Mouse (Mus musculus): ENCODE data around the gene Camk2g. TPM values are rescaled to one million over a fixed set of nuclear protein-coding genes. Genes with fewer than 3 reads are reported as not detected.

The Camk2g gene
- 100 to 1,000 TPM; 186 to 188 TPM for total RNA-seq (2021)
- long read RNA-seq, experiment 1, transcript Camk2g-202 (20 exons, 3,604 nt): major isoform, 7 of 65 reads
- long read RNA-seq, experiment 1, partial matches to known transcripts: 9 of 65 reads
- long read RNA-seq, experiment 1, other reads (novel, unspliced or antisense): 44 of 65 reads
- long read RNA-seq, experiment 2, partial matches to known transcripts: 8 of 73 reads
- long read RNA-seq, experiment 2, other reads (novel, unspliced or antisense): 60 of 73 reads

DNA sequence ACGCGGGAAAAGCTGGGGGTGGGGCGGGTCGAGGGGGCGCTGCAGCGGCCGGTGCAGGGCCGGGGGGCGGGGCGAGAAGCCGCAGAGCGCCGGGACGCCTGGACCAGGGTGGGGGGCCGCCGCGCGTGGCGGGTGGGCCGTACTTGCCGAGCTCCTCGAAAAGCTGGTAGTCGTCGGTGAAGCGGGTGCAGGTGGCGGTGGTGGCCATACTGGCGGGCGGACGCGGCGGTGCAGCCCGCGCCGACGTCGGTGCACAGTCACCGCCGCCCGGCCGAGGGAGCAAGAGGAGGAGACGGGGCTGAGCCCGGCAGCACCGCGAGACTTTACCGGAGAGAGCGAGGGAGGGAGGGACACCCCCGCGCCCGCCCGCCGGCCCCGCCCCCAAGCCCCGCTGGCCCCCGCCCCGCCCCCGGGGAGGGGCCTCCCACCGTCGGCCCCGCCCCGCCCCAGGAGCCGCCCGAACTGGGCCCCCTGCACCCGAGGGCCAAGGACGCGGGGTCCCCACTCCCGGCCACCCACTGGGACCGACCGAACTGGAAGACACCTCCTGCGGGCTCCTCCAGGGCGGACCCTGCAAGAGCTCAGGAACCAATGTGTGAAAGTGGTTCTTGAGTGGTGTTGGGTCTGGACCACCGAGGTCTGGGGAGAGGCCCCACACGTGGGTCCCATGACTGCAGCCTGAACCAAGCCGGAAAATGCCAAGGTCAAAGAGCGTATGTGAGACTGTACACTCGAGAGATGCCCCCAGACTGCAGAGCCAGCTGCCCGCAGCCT, at the start of gene Camk2g:
Gene Camk2g, minus strand, starts transcription at position 331 of the 774 bp plus-strand sequence.
- peak in 1 of 2 experiments; percentile 66 for DNase-seq (ENCODE audit: low spot score in 2 of 2)

DNA sequence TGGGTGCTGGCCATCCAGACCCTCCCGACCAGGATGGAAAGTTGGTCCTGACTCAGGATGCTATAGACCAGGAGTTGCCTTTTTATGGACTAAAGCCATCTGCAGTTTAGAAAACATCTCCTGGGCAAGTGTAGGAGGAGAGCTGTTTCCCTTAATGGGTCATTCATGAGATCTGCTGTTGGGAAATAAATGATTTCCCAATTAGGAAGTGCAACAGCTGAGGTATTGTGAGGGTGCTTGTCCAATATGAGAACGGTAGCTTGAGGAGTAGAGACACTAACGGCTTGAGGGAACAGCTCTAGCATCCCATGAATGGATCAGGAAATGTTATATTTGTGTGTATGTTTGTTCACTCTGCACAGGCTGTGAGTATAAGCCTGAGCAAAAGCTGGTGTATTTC, 48.7 kb upstream of the Camk2g start:
- no peak for DNase-seq (ENCODE audit: low spot score in 2 of 2)

DNA sequence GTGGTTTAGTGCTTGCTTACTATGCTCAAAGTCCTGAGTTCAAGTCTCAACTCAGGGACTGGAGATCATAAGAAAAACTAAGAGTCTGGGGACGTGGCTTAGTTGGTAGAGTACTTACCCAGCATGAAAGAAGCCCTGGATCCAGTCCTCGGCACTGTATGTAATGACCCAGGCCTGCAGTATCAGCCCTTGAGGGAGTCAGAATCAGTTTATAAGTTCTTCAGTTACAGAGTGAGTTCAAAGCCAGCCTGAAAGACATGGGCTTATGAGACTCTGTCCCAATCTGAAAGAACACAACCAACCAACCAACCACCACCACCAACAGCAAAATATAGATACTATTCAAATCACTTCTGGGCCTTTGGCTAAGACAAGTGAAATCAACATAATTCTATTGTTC, 47.6 kb upstream of the Camk2g start:
- DNase-seq (ENCODE audit: low spot score in 2 of 2): no peak

DNA sequence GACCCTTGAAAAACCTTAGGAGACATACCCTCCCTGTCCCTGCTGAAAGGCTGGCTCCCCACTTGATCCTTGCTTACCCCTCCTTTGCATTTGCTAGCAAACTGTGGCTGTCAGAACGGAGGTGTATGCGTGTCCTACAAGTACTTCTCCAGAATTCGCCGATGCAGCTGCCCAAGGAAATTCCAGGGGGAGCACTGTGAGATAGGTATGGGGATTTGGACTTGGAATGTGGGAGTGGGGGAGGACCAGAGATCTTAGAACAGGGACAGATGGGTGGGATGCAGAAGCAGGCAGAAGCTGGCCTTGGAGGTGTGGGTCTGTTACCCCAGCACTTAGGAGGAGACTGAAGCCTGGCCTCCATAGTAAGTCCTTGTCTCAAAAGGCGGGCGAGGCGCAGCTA, 43.8 kb upstream of the Camk2g start:
- DNase-seq (ENCODE audit: low spot score in 2 of 2): no peak

DNA sequence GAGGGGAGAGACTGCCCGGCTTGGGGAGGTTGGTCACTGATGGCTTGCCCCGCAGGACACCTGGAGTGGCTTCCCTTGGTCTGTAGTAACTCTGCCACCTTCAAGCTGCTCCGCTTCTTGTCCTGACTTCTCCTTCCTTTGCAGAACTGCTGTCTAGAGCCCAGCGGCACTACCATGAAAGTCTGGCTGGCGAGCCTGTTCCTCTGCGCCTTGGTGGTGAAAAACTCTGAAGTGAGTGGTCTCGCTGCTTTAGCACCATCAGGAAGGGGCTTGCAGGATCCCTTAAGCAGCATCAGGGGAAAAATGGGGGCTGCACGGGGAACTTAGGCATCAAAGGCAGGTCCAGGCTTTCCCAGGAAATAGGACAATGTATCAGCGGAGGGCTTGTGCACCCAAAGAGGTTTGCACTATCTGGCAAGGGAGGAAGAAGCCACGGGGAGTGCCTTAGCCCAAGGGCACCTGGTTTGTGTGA, 43.1 kb upstream of the Camk2g start:
- DNase-seq (ENCODE audit: low spot score in 2 of 2): no peak

DNA sequence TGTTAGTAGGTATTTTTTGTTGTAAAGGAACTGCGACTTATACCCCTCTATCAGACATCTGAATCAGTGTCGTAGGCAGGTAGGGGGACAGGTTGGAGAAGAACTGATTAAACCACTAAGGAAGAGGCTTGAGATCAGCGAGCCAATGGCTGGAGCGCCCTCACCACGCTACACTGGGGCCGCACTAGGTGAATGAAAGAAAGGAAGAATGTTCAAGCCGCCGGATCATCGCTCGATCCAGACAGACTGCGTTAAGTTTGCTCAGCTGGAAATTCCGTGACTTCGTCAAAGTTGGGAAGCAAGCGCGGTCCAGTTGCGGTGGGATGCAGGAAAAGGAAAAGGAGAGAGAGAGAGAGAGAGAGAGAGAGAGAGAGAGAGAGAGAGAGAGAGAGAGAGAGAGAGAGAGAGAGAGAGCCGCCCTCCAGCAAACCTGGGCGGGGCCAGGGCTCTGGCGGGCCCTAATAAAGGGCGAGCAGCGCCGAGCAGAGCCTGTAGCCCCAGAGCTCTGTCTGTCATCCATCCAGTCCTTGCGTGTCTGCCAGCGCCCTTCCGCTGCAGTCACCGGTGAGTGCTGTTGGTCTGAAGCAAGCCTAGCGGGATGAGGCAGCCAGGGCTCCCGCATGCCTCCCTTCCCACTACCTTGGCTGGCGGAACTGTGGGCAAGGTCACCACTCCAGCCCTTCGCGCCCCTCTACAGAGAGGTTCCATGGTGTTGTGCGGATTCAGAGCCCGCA, 42.5 kb upstream of the Camk2g start, which contains the start of gene Plau:
Gene Plau, plus strand, starts transcription at position 490 of the 734 bp plus-strand sequence.
- peak; percentile 24 to 30 for DNase-seq (ENCODE audit: low spot score in 2 of 2)

DNA sequence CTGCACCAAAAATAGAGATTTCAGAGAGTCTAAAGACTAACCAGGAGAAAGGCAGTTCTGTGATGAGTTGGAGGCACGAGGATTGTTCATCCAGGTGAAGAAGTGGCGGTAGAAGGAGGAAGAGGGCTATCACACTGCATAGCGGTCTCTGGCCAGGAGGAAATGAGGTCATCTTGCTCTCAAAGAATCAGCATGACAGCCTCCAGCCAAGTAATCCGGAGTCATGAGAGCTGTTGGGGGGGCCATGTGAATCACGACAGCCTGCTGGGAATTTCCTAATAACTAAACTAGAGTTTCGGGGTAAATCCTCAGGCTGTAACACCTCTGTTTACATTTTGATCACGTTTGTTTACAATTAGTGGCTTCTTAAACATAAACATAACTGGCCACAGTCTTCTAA, 40.2 kb upstream of the Camk2g start:
- DNase-seq (ENCODE audit: low spot score in 2 of 2): no peak

DNA sequence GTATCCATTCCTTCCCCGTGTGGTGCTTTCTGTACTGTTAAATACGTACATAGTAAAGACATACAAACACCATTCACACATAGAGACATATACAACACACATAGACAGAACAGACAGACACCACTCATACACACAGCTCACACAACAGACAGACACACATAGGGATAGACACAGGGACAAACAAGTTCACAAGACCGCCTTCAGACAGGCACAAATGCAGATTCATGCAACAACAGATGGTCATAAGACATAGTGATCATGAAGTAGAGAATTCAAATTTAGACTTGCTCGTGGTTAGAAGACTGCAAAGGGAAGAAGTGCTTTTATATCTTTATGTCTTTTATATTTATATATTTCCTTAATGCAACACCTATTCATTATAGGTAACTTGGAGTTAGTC, 39.6 kb upstream of the Camk2g start:
- DNase-seq (ENCODE audit: low spot score in 2 of 2): no peak

DNA sequence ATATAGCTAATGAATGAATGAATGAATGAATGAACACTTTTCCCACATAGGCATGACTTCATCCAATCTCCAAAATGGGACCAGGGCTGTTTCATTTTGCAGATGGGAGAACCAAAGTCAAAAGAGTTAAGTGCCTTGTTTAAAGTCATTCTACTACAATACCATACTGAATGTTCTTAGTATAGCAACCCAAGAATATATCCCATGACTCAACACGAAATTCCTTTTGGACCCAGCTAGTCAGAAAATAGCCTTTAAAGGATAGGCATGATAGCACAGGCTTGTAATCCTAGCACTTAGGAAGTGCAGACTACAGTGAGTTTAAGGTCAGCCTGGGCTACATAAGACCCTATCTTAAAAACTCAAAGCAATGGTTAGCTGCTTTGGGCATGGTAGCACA, 38.0 kb upstream of the Camk2g start:
- no peak for DNase-seq (ENCODE audit: low spot score in 2 of 2)

DNA sequence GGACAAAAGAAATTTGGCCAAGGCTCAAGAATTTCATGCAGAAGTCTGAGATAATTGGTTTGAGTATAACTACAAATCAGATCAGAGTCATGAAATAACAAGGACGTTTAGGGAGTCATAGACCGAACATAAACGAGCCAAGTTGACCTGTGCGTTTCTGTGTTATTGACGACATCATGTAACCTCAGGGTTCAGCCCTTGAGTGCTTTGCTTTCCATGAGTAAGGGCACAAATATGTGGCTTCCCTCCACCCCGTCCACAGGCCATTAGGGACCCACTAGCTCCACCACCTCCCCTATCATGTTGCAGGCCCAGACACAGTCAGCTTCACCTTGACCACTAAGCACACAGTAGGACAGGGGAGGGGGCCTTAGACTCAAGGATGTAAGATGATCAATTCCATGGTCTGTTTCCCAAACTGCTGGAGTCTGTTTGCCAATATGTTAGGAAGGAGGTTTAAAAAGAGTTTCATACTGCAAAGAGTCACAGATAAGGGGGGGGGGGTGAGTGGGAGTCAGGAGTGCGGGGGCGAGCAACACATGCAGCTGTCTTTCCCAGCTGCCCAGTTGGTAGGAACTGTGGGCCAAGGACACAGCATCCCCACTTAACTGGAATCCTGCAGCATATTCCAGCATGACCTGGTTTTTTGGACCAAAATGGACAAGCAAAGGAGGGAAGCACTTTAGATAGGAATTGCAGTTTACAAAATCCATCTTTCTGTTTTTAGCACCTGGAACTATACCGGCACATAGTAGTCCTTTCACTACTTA, 37.4 kb upstream of the Camk2g start:
- no peak for DNase-seq (ENCODE audit: low spot score in 2 of 2)

DNA sequence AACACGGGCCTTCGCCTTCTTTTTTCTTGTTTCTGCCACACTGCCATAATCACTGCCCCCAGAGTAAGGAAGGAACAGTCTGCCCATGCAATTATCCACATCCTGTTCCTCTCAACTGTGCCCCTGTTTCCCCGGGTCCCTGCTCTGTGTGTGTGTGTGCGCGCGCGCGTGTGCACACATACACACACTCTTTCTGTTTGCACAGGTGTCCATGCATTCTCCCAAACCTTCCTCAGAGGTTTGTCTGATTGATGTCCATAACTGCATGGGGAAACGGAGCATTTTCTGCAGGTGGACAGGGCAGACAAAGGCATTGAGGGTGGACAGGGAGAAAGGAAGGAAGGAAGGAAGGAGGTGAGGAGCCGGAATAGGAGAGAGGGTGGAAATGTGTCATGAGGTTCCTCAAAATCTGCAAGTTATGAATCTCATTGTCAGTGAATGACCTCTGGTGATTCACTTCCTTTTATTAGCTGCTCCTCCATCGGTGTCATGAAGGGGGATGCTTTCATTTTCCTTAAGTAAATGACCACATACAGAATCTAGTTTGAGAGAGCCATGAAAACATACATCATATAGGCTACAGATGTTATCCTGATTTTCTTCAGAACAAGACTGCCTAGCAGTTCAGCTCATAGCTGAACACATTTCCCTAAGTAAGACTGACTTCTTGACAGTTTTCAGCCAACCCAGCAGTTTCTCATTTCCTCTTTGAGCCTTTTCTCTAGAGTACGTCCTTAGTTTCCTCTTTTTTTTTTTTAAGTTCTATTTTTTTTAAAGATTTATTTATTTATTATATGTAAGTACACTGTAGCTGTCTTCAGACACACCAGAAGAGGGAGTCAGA, 35.9 kb upstream of the Camk2g start:
- no peak for DNase-seq (ENCODE audit: low spot score in 2 of 2)

DNA sequence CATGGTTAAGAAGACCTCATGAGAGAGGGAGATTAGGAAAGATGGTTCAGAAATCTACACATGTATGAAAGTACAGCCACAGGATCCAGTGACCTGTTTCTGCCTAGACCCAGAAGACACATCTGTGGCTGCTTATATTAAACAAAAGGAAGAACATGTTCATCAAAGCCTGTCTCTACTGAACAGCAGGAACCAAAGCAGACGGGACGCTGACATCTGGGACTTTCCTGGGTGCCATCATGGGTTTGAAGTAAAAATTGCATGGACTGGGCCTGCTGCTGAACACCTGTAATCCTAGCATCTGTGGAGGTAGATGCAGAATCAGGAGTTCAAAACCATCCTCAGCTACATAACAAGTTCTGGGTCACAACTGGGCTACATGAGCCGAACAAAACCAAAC, 34.6 kb upstream of the Camk2g start:
- DNase-seq (ENCODE audit: low spot score in 2 of 2): no peak

DNA sequence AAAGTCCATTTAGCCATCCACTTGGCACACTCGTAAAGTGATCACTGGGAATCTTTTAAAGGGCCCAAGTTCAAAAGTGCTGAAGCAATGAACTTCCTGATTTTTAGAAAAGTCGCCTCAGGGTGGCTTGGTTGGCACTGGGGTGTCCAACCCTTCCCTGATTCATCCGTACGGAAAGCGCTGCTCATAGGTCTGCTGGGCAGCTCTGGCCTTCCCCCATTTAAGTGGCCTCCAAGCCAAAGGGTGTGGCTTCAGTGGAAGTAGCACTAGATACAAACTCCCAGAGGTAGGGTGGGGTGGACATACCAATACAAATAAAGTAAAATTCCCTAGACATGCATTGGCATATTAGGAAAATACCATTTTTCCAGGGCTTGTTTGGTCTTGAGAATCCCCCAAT, 33.6 kb upstream of the Camk2g start:
- no peak for DNase-seq (ENCODE audit: low spot score in 2 of 2)

DNA sequence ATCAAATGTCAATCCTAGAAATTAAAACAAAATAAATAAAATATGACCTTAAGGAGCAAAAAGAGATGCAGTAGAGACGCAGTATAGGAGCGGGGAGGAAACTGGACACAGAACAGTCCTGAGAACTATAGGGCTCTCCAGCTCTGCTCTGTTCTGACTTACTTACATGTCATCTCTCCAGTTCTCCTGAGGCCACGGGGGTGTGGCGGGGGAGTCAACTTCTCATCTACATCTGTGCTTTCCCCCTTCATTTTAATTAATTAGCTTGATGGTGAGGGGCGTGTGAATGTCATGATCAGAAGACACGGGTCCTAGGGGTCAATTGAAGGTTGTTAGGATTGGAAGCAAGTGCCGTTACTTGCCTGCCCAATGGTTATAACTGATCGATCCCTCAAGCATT, 33.2 kb upstream of the Camk2g start:
- no peak for DNase-seq (ENCODE audit: low spot score in 2 of 2)

DNA sequence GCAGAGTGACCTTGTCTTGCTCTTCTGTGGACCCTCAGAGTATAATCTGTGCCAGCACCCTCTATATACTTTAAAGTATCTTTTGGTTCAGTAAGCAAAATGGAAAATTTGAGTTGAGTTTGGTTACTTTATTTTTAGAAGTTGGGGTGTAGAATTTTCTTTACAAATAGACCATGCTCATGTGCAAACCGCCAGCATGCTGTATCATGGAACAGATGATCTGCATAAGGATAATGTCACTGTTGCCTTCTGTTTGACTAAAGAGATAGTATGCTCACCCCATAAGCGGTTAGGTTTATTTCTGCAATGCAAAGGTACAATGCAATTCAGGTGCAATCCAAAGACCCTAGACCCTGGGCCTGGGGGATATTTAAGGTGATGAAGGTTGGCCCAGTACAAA, 31.6 kb upstream of the Camk2g start:
- DNase-seq (ENCODE audit: low spot score in 2 of 2): peak in 1 of 2 experiments; percentile 56

DNA sequence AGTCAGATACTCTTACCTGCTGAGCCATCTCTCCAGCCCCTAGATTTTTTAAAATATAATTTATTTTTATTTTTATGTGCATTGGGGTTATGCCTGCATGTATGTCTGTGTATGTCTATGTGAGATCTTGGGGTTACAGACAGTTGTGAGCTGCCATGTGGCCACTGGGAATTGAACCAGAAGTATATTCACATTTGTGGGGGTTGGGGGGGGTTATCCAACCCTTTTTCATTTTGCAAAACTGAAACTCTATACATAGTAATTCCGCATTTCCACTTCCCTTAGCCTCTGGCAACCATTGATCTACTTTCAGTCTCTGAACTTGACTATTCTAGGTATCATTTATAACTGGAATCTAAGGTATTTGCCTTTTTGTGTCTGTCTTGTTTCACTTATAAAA, 30.6 kb upstream of the Camk2g start:
- DNase-seq (ENCODE audit: low spot score in 2 of 2): no peak

DNA sequence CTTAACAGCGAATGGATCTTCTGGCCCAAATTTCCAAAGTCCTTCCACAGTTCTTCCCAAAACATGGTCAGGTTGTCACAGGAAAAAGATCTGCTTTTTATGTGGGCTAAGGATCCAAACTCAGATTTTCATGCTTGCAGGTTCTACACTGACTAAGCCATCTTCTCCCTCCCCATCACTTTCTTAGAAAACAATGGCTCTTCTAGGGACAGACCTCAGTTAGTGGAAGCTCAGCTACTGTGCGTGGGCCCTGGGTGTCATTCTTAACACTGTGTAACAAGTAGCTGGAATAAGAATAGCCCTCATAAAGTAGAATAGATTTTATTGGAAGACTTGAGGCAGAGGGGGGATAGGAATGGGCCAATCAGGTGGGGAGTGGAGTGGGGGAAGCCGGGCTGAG, 21.6 kb upstream of the Camk2g start:
- no peak for DNase-seq (ENCODE audit: low spot score in 2 of 2)

DNA sequence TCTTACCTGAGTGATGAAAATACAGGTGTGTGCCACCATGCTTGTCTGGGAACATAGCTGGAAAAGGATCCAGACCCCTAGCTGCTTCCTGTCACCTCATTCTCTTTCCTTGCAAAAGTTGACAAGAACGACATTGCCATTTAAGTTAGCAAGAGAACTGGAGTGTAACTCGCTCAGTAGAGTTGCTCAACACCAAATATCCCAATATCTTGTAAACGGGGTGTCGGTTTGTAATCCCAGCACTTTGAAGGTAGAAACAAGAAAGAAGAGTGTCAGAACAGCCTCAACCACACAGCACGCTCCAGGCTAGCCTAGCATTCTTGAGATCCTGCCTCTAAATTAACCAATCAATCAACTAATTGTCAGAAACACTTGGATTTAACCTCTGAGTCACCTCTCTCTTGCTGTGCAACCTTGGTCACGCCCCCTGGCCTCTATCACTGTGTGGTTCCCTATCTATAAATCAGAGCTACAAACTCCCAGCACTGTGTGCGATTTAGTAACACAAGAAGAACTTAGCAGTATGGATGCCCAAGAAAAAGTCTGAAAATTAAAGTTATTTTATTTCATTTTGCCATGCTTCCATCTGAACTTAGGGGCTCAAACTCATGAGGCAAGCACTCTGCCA, 18.0 kb upstream of the Camk2g start:
- no peak for DNase-seq (ENCODE audit: low spot score in 2 of 2)

DNA sequence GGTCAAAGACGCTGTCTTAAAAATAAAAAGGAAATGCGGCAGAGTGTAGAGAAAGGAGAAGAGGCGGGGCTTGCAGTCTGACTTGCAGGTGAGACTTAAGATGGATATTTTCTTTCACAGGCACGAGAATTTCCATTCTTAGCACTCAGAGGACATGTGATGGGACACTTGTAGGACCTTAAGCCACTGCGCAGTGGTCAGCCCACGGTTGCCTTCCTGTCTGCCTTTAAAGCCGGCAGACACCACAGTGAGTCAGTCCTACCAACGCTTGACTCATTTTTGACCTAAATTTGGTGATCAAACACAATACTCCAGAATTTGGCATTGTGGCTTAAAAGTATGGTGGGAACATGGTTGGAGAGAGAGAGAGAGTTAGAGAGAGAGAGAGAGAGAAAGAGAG, 17.3 kb upstream of the Camk2g start:
- DNase-seq (ENCODE audit: low spot score in 2 of 2): no peak

DNA sequence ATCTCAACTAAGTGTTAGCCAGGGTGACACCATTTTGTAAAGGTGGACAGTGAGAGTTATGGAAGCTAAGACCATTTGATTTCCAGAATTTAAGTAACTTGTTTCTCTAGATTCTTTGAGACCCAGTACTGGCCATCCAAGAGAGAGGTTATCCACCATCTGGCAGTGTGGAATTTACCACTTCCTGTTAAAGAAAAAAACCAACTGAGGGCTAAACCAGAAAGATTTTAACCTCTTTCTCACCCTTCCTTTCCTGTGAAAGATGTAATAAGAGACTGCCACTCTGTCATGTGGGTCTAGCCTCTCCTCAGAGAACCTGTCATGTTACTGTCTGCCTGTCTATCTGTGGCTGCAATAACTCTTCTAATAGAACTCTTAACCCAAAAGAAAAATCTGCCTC, 15.9 kb upstream of the Camk2g start:
- DNase-seq (ENCODE audit: low spot score in 2 of 2): no peak
